Mouse (Mus musculus): ENCODE measurements around the gene Gm42674. TPM values are rescaled to one million over a fixed set of nuclear protein-coding genes. Genes with fewer than 3 reads are reported as not detected.

Gm42674 gene
- total and polyA plus RNA-seq, 3 experiments = not detected

- DNase-seq (ENCODE audit: extremely low read depth) = peak; percentile 42
- H3K27me3 ChIP-seq (replicated peaks) = peaks cover 5% of the 10 kb centered on the region
- in situ Hi-C loops (cut with MboI; ENCODE audit: low pct_ligation_motif_present, low pct_unique_long_range_greater_than_20kb, low sequenced_read_pairs) (loop anchor here (5.0 kb wide), 1 partner anchor 105 kb away; the partner anchor contains the start of gene Chtop), dilution Hi-C loops (cut with MboI; ENCODE audit: extremely low pct_ligation_motif_present, extremely low pct_unique_long_range_greater_than_20kb, low sequenced_read_pairs) (no loop called here)
- H3K27ac ChIP-seq (ENCODE audit: insufficient read depth, low read depth) = no peak overlapping the region
- peaks cover 0 to 42% of the 10 kb centered on the region in 2 experiments; a peak in 2 of 4 replicates for H3K4me1 ChIP-seq (ENCODE audit: control insufficient read depth in 1 of 2, insufficient read depth in 2 of 2)
- H3K9me3 ChIP-seq (replicated peaks; ENCODE audit: low read length) = no peaks in the 10 kb centered on the region
- no peak overlapping the region for H3K4me2 ChIP-seq (ENCODE audit: insufficient read depth, low read depth, poor library complexity, severe bottlenecking)
- H3K79me2 ChIP-seq (replicated peaks; ENCODE audit: control insufficient read depth, extremely low read depth, insufficient read depth, poor library complexity, severe bottlenecking) = no peaks in the 10 kb centered on the region
- H3K36me3 ChIP-seq (replicated peaks in 1 of 2; ENCODE audit: control insufficient read depth in 1 of 2, insufficient read depth in 1 of 2, low read length in 1 of 2) = no peaks in the 10 kb centered on the region
- no peak overlapping the region for H3K9ac ChIP-seq (ENCODE audit: insufficient read depth, low read depth)
- H3K4me3 ChIP-seq (replicated peaks in 1 of 3; ENCODE audit: low read depth in 2 of 3, low read length in 2 of 3, poor library complexity in 1 of 3) = no peak overlapping the region
- TF ChIP-seq RAD21 (IDR thresholded peaks at IDR 0.05; ENCODE audit: low read depth, low read length) (no peak), E2F4 (IDR thresholded peaks at IDR 0.05; ENCODE audit: insufficient replicate concordance, low read depth, low read length) (no peak), EP300 (IDR thresholded peaks at IDR 0.05; ENCODE audit: low read length) (no peak), USF1 (IDR thresholded peaks at IDR 0.05; ENCODE audit: low read depth, low read length) (no peak), NRF1 (IDR thresholded peaks at IDR 0.05; ENCODE audit: low read depth, low read length) (no peak), MEF2A (IDR thresholded peaks at IDR 0.05; ENCODE audit: borderline replicate concordance, low read depth, low read length) (no peak), MXI1 (IDR thresholded peaks at IDR 0.05; ENCODE audit: low read depth, low read length) (no peak), ZC3H11A (IDR thresholded peaks at IDR 0.05; ENCODE audit: low read depth, low read length) (no peak), TBP (conservative IDR thresholded peaks at IDR 0.05; ENCODE audit: low read depth, low read length) (no peak), SMC3 (IDR thresholded peaks at IDR 0.05; ENCODE audit: low read depth, low read length) (no peak), ZKSCAN1 (IDR thresholded peaks at IDR 0.05; ENCODE audit: borderline replicate concordance, low read depth, low read length) (no peak)
These were observed 10.4 kb downstream of the Gm42674 start for GRCm38 (mm10) chr3:90612061-90612460.

- peak; percentile 78 to 79 for TF ChIP-seq CTCF (conservative IDR thresholded peaks at IDR 0.05 in 1 of 2, IDR thresholded peaks at IDR 0.05 in 1 of 2; ENCODE audit: low read depth in 2 of 2, low read length in 2 of 2)
- peak; percentile 55 for TF ChIP-seq SMC3 (IDR thresholded peaks at IDR 0.05; ENCODE audit: low read depth, low read length)
- TF ChIP-seq RAD21 (IDR thresholded peaks at IDR 0.05; ENCODE audit: low read depth, low read length) = peak; percentile 8
- no peak for TF ChIP-seq GABPA (IDR thresholded peaks at IDR 0.05; ENCODE audit: insufficient replicate concordance, low read depth, low read length)
- no peak for TF ChIP-seq E2F4 (IDR thresholded peaks at IDR 0.05; ENCODE audit: insufficient replicate concordance, low read depth, low read length)
- TF ChIP-seq IRF4 (IDR thresholded peaks at IDR 0.05; ENCODE audit: low read depth, low read length) = 0 out of 2 replicates have a peak, but pooled peaks have one; percentile 15
- TF ChIP-seq BHLHE40 (IDR thresholded peaks at IDR 0.05; ENCODE audit: low read depth, low read length) = peak; percentile 53; the same call in 1 of the 2 replicates
- H3K27me3 ChIP-seq (replicated peaks) = peaks cover 5% of the 10 kb centered on the region
- no peak within 1 kb of the TSS for H3K27ac ChIP-seq (ENCODE audit: insufficient read depth, low read depth)
- in situ Hi-C loops (cut with MboI; ENCODE audit: low pct_ligation_motif_present, low pct_unique_long_range_greater_than_20kb, low sequenced_read_pairs) = loop anchor here (5.0 kb wide), 1 partner anchor 106 kb away; the partner anchor contains the start of gene Chtop
- H3K4me3 ChIP-seq (replicated peaks in 1 of 3; ENCODE audit: low read depth in 2 of 3, low read length in 2 of 3, poor library complexity in 1 of 3) = no peak within 1 kb of the TSS
- DNase-seq (ENCODE audit: extremely low read depth) = peak; percentile 72
- H3K9ac ChIP-seq (ENCODE audit: insufficient read depth, low read depth) = no peak within 1 kb of the TSS
- no peak within 1 kb of the TSS for H3K4me2 ChIP-seq (ENCODE audit: insufficient read depth, low read depth, poor library complexity, severe bottlenecking)
- no peaks in the 10 kb centered on the region for H3K36me3 ChIP-seq (replicated peaks in 1 of 2; ENCODE audit: control insufficient read depth in 1 of 2, insufficient read depth in 1 of 2, low read length in 1 of 2)
- H3K79me2 ChIP-seq (replicated peaks; ENCODE audit: control insufficient read depth, extremely low read depth, insufficient read depth, poor library complexity, severe bottlenecking) = no peaks in the 10 kb centered on the region
- peaks cover 0 to 39% of the 10 kb centered on the region in 2 experiments; a peak in 2 of 4 replicates for H3K4me1 ChIP-seq (ENCODE audit: control insufficient read depth in 1 of 2, insufficient read depth in 2 of 2)
- H3K9me3 ChIP-seq (replicated peaks; ENCODE audit: low read length) = no peaks in the 10 kb centered on the region
- dilution Hi-C loops (cut with MboI; ENCODE audit: extremely low pct_ligation_motif_present, extremely low pct_unique_long_range_greater_than_20kb, low sequenced_read_pairs) = no loop called here
These were observed 11.1 kb downstream of the Gm42674 start, which contains the start of gene S100a6 for GRCm38 (mm10) chr3:90612728-90613291. Gene S100a6 (plus strand): TSS chr3:90612882.
